Mouse (Mus musculus): ENCODE measurements around the gene Inpp5e.

- TF ChIP-seq CTCF (IDR thresholded peaks at IDR 0.05; ENCODE audit: low read depth) (no peak), EP300 (IDR thresholded peaks at IDR 0.05; ENCODE audit: low read depth) (no peak)
Measured at GRCm38 (mm10) chr2:26391617-26392016, 17.4 kb downstream of the Inpp5e start.

Data from liver, embryonic 14.5 days (tissue).